In genomic region chr14:21824938-21825337, GRCm38 (mm10) we compare ENCODE assay signal across 8 mouse cellular contexts. TPM values are rescaled to one million over a fixed set of nuclear protein-coding genes. Genes with fewer than 3 reads are reported as not detected.
A peak's percentile ranks its signal among the peaks of the same experiment; 100 is the strongest.
DNase-seq lines count a peak whose midpoint lies in the region; ATAC-seq and TF ChIP-seq lines count a peak whose summit lies in the region.

Gene Vdac2 (plus strand): TSS chr14:21825238.

- intact Hi-C loops in gastrocnemius, postnatal 36 days (cut with DNase I): loop anchor here (5.0 kb wide), 1 partner anchor 1163 kb away; no protein-coding TSS in a partner anchor

- no peak within 1 kb of the TSS for H3K4me2 ChIP-seq in kidney, embryonic 16.5 days (replicated peaks; ENCODE audit: low read depth, low read length)
- H3K4me2 ChIP-seq in intestine, postnatal 0 days (replicated peaks; ENCODE audit: low read depth): no peak within 1 kb of the TSS
- no peak within 1 kb of the TSS for H3K4me2 ChIP-seq in midbrain, embryonic 11.5 days

- ATAC-seq in kidney, embryonic 16.5 days (ENCODE audit: low FRiP score, low TSS enrichment): no peak
- ATAC-seq in intestine, postnatal 0 days: no peak
- no peak for ATAC-seq in midbrain, embryonic 11.5 days (ENCODE audit: low FRiP score)

- peak within 1 kb of the TSS; percentile 61; the same call in 1 of the 2 replicates for H3K27ac ChIP-seq in kidney, embryonic 16.5 days (ENCODE audit: low read length)
- H3K27ac ChIP-seq in intestine, postnatal 0 days (ENCODE audit: low read depth, low read length): peak within 1 kb of the TSS; percentile 74
- no peak within 1 kb of the TSS for H3K27ac ChIP-seq in midbrain, embryonic 11.5 days (ENCODE audit: low read depth, low read length)

- no peak within 1 kb of the TSS for H3K9ac ChIP-seq in kidney, embryonic 16.5 days (replicated peaks; ENCODE audit: low read length)
- H3K9ac ChIP-seq in intestine, postnatal 0 days (ENCODE audit: low read depth, low read length): no peak within 1 kb of the TSS
- no peak within 1 kb of the TSS for H3K9ac ChIP-seq in midbrain, embryonic 11.5 days (ENCODE audit: low read length)

- H3K36me3 ChIP-seq in kidney, embryonic 16.5 days (ENCODE audit: insufficient read depth, low read length): no peaks in the 10 kb centered on the region
- H3K36me3 ChIP-seq in intestine, postnatal 0 days (ENCODE audit: control insufficient read depth, insufficient read depth): no peaks in the 10 kb centered on the region
- no peaks in the 10 kb centered on the region for H3K36me3 ChIP-seq in midbrain, embryonic 11.5 days (ENCODE audit: control insufficient read depth, insufficient read depth, low read length)

- DNase-seq in kidney, adult 9 months: no peak
- no peak for DNase-seq in adrenal gland, postnatal 4 days (ENCODE audit: low spot score in 2 of 2)
- DNase-seq in gastrocnemius, postnatal 36 days: no peak
- DNase-seq in midbrain, embryonic 11.5 days (ENCODE audit: low spot score, missing footprints): no peak
- no peak for DNase-seq in right cerebral cortex, postnatal 4 days
- no peak for DNase-seq in frontal cortex, postnatal 14 days (ENCODE audit: low spot score in 2 of 2)

- WGBS in kidney, embryonic 16.5 days: 83% methylated on average over 2 of the region's 2 CpGs
- 92% methylated on average over 2 of the region's 2 CpGs for WGBS in intestine, postnatal 0 days
- 89% methylated on average over 2 of the region's 2 CpGs for WGBS in midbrain, embryonic 11.5 days

- H3K4me1 ChIP-seq in kidney, embryonic 16.5 days (ENCODE audit: insufficient read depth, low read length): peaks cover 31% of the 10 kb centered on the region
- H3K4me1 ChIP-seq in intestine, postnatal 0 days (replicated peaks; ENCODE audit: control insufficient read depth, insufficient read depth, low read length): peaks cover 13% of the 10 kb centered on the region
- no peaks in the 10 kb centered on the region for H3K4me1 ChIP-seq in midbrain, embryonic 11.5 days (ENCODE audit: control insufficient read depth, insufficient read depth, low read length)

- H3K4me3 ChIP-seq in kidney, embryonic 16.5 days (ENCODE audit: low read length): no peak within 1 kb of the TSS
- no peak within 1 kb of the TSS for H3K4me3 ChIP-seq in intestine, postnatal 0 days (ENCODE audit: low read depth, low read length)
- no peak within 1 kb of the TSS for H3K4me3 ChIP-seq in midbrain, embryonic 11.5 days (ENCODE audit: low read depth, low read length)

- no peaks in the 10 kb centered on the region for H3K27me3 ChIP-seq in kidney, embryonic 16.5 days (ENCODE audit: insufficient read depth, low read length)
- H3K27me3 ChIP-seq in intestine, postnatal 0 days (replicated peaks; ENCODE audit: control insufficient read depth, insufficient read depth, low read length): no peaks in the 10 kb centered on the region
- no peaks in the 10 kb centered on the region for H3K27me3 ChIP-seq in midbrain, embryonic 11.5 days (ENCODE audit: control insufficient read depth, insufficient read depth, low read length)

- no peaks in the 10 kb centered on the region for H3K9me3 ChIP-seq in kidney, embryonic 16.5 days (ENCODE audit: low read length)
- no peaks in the 10 kb centered on the region for H3K9me3 ChIP-seq in intestine, postnatal 0 days (ENCODE audit: control insufficient read depth)
- no peaks in the 10 kb centered on the region for H3K9me3 ChIP-seq in midbrain, embryonic 11.5 days (ENCODE audit: control insufficient read depth, low read length)

- TF ChIP-seq CTCF in intestine, postnatal 0 days (IDR thresholded peaks at IDR 0.05; ENCODE audit: low read depth): no peak

RNA-seq across cellular contexts. Expression of gene Vdac2, which starts in this region (rescaled TPM):
- polyA plus RNA-seq in kidney, embryonic 16.5 days (2015; fragmentation: Nextera tagmentation; extraction: Ambion mirVana): 344 and 350 TPM in 2 replicates
- 100 to 1,000 TPM; 256 to 257 TPM for total RNA-seq in adrenal gland, postnatal 4 days (2021)
- total RNA-seq in gastrocnemius, postnatal 36 days (2021): 100 to 1,000 TPM; 278 to 305 TPM
- 354 and 371 TPM in 2 replicates for polyA plus RNA-seq in intestine, postnatal 0 days (2015; fragmentation: Nextera tagmentation; extraction: Ambion mirVana)
- 312 and 315 TPM in 2 replicates for polyA plus RNA-seq in midbrain, embryonic 11.5 days (2014; fragmentation: Nextera tagmentation; extraction: Ambion mirVana)
